Comparison of ENCODE assay signal across 9 mouse cellular contexts in genomic region chr7:80057781-80058180, GRCm38 (mm10). TPM values are rescaled to one million over a fixed set of nuclear protein-coding genes. Genes with fewer than 3 reads are reported as not detected.
A peak's percentile ranks its signal among the peaks of the same experiment; 100 is the strongest.
DNase-seq lines count a peak whose midpoint lies in the region; ATAC-seq lines count a peak whose summit lies in the region.
"Had no signal": no experiment of that assay in that cellular context is flagged by ENCODE, and none has a peak within 500 bp of the region (broad histone marks: within the 10 kb centered on the region; RNA-seq: fewer than 3 reads in every experiment).

No protein-coding gene starts in this region.

- no peaks in the 10 kb centered on the region for H3K27me3 ChIP-seq in hindbrain, embryonic 15.5 days
- no peaks in the 10 kb centered on the region for H3K27me3 ChIP-seq in midbrain, embryonic 12.5 days

- H3K9me3 ChIP-seq in hindbrain, embryonic 15.5 days, result no peaks in the 10 kb centered on the region
- H3K9me3 ChIP-seq in midbrain, embryonic 12.5 days, result no peaks in the 10 kb centered on the region

- H3K27ac ChIP-seq in hindbrain, embryonic 15.5 days (replicated peaks), result no peak overlapping the region; the same call in 1 of the 2 replicates
- H3K27ac ChIP-seq in midbrain, embryonic 12.5 days (replicated peaks), result peak overlapping the region; percentile 77

- no peak overlapping the region for H3K4me3 ChIP-seq in hindbrain, embryonic 15.5 days
- H3K4me3 ChIP-seq in midbrain, embryonic 12.5 days, result no peak overlapping the region

- no peak overlapping the region for H3K9ac ChIP-seq in hindbrain, embryonic 15.5 days
- H3K9ac ChIP-seq in midbrain, embryonic 12.5 days (replicated peaks), result no peak overlapping the region

- no peak for ATAC-seq in hindbrain, embryonic 15.5 days (ENCODE audit: low FRiP score, low read depth)
- peak; percentile 63 for ATAC-seq in midbrain, embryonic 12.5 days (ENCODE audit: low FRiP score, low read depth)

- H3K4me1 ChIP-seq in hindbrain, embryonic 15.5 days (replicated peaks), result peaks cover 43% of the 10 kb centered on the region
- peaks cover 60% of the 10 kb centered on the region for H3K4me1 ChIP-seq in midbrain, embryonic 12.5 days

- 0 out of 2 replicates have a peak overlapping the region, but pooled peaks have one; percentile 0 for H3K4me2 ChIP-seq in hindbrain, embryonic 15.5 days
- no peak overlapping the region for H3K4me2 ChIP-seq in midbrain, embryonic 12.5 days (replicated peaks)

- H3K36me3 ChIP-seq in hindbrain, embryonic 15.5 days, result no peaks in the 10 kb centered on the region
- H3K36me3 ChIP-seq in midbrain, embryonic 12.5 days, result peaks cover 4% of the 10 kb centered on the region

- intact Hi-C loops in heart, postnatal 36 days (cut with DNase I), result no loop called here

- DNase-seq in heart, adult 11 months, result peak; percentile 95
- DNase-seq in heart, postnatal 36 days, result no peak
- DNase-seq in brain, adult 2 months (ENCODE audit: low read depth, low spot score), result peak; percentile 46
- no peak for DNase-seq in MN1 (ENCODE audit: low spot score)
- DNase-seq in thymus, postnatal 36 days, result no peak
- no peak for DNase-seq in ovary, postnatal 10 days (ENCODE audit: low spot score)
- DNase-seq: cerebellum, adult 11 months had no signal

- 9% methylated on average over 14 of the region's 14 CpGs for WGBS in hindbrain, embryonic 15.5 days
- 24% methylated on average over 14 of the region's 14 CpGs for WGBS in midbrain, embryonic 12.5 days

RNA-seq across cellular contexts. Expression of gene Zfp710, which starts 33.2 kb away (rescaled TPM):
- total RNA-seq in heart, postnatal 36 days (2021), result 10 to 100 TPM; 27.4 to 28.0 TPM
- 16.3 and 17.2 TPM in 2 replicates for polyA plus RNA-seq in hindbrain, embryonic 15.5 days (2015; fragmentation: Nextera tagmentation; extraction: Ambion mirVana)
- 31.1 and 32.8 TPM in 2 replicates for polyA plus RNA-seq in midbrain, embryonic 12.5 days (2016; fragmentation: Nextera tagmentation; extraction: Ambion mirVana)

RNA-seq across cellular contexts. Expression of gene Idh2, which starts 57.4 kb away (rescaled TPM):
- total RNA-seq in heart, postnatal 36 days (2021), result 1,000 to 10,000 TPM; 1,714 to 2,029 TPM
- polyA plus RNA-seq in hindbrain, embryonic 15.5 days (2015; fragmentation: Nextera tagmentation; extraction: Ambion mirVana), result 215 and 225 TPM in 2 replicates
- 331 and 347 TPM in 2 replicates for polyA plus RNA-seq in midbrain, embryonic 12.5 days (2016; fragmentation: Nextera tagmentation; extraction: Ambion mirVana)

Comparison
In these comparisons a context has a peak if more than half of its experiments do, and no peak if none do; other contexts are left out.
1. DNase-seq: peak in heart, adult 11 months (single experiment) and brain, adult 2 months (single experiment); none in heart, postnatal 36 days (0 of 2), MN1 (single experiment), thymus, postnatal 36 days (0 of 2) and ovary, postnatal 10 days (single experiment).